Mouse (Mus musculus) testis, adult 2 months (tissue): Measurements from ENCODE around the gene Mia3.
A peak's percentile ranks its signal among the peaks of the same experiment; 100 is the strongest.

Experiments used
- CTCF ChIP-seq: fragments of 200-500 bp; IDR thresholded peaks from 2 replicates; pipeline ENCODE4 v1.5.1; 2012; ENCODE audit warnings: low read depth, mild to moderate bottlenecking, inconsistent platforms, low read length, moderate library complexity; ENCODE audit not compliant: control insufficient read depth, insufficient read depth, insufficient replicate concordance
- POLR2A ChIP-seq: fragments of 200-500 bp; IDR thresholded peaks from 2 replicates; pipeline ENCODE4 v1.6.1; 2012; ENCODE audit warnings: low read depth, mild to moderate bottlenecking, inconsistent platforms, low read length, moderate library complexity; ENCODE audit not compliant: control insufficient read depth

DNA sequence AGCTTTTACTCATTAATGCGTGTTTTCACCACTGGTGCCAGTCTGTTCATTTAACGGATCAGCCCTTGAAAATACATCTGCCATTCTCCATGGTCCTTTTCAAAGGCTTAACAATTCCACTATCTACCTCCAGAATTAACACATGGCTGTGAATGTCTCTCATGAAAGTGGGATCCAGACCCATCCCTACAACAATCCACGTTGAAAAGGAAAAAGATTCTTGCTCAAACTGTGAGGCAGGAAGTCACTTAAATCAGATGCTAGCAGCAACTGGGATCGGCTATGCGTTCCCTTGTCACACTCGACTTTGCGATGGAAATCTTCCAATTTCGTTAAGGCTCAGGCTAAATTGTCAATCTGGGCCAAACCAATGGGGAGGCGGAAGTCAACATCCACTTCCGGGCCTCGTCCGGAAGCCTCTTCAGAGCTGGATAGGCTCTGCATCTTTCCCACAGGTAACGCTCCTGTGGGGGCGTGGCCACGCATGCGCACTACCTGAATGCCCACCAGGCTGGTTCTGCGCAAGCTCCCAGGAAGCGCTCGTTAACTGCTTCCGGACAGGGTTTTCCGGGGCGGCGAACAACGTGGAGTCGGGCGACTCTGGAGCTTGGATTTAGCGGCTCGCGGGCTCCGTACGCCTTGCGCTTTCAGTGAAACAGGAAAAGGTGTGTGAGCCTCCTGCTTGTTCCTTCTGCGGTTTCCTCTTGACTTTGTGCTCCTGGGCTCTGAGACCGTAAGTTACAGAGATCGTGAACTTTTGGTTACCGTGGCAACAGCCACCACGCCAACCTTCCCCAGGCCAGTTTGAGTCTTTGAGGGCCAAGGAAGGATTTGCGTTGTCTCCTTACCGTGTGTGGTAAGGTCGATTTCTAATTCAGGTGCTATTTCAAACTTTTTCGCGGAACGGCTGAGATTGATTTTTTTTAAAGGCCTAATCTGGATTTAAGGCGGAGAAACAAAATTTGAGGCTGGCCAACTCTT is 19.4 kb upstream of the Mia3 start, which contains the start of gene Taf1a:
- TF ChIP-seq POLR2A (peak; percentile 90), CTCF (no peak)
